Mouse (Mus musculus) liver, postnatal 0 days (tissue): ENCODE measurements at regions not wholly inside any gene's neighbourhood (a gene's known extent, or its start where the extent isn't known, plus 50 kb on each side); places are given as distances from the start of the nearest gene placed in this dataset.

Source experiments
- CTCF ChIP-seq: sonication (generic); IDR thresholded peaks from 2 replicates; pipeline ENCODE4 v1.5.1; 2016; ENCODE audit warnings: antibody characterized with exemption, low read depth
- EP300 ChIP-seq: IDR thresholded peaks from 2 replicates; pipeline ENCODE4 v1.6.1; 2016; ENCODE audit warnings: antibody characterized with exemption, low read depth, mild to moderate bottlenecking

DNA sequence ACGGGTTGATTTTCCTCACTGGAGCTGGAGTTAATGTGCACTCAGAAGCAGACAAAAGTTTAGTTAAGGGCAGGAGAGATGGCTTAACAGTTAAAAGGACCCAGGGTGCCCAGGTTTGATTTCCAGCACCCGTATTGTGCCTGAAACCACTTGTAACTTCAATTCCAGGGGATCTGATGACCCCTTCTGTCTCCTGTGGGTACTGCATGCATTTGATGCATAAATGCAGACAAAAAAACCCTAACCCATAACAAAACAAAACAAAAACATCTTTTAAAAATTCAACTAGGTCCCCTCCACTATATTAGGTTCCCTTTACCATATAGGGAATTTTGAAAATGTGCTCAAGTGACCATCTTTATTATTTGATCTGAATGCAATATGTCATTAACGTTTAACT, 112.2 kb upstream of the Ranbp3l start:
- TF ChIP-seq CTCF (peak; percentile 15; the same call in 1 of the 2 replicates), EP300 (no peak)
